Mouse (Mus musculus) kidney, embryonic 16.5 days (tissue): ENCODE measurements around the gene Dtl. TPM values are rescaled to one million over a fixed set of nuclear protein-coding genes. Genes with fewer than 3 reads are reported as not detected.
A peak's percentile ranks its signal among the peaks of the same experiment; 100 is the strongest.

Source experiments
- ATAC-seq: fragments of 200-750 bp; cut with Nextera tagmentation; 2 replicates; pipeline ENCODE4 v1.8.0; 2017; ENCODE audit warnings: moderate TSS enrichment; ENCODE audit not compliant: low FRiP score, low TSS enrichment
- H3K27ac ChIP-seq: fragments of 300-500 bp; sonication (generic); 2 replicates; pipeline ENCODE4 v1.5.1; 2014; ENCODE audit warnings: low read length
- H3K27me3 ChIP-seq: fragments of 300-500 bp; sonication (generic); 2 replicates; pipeline ENCODE4 v1.6.1; 2014; ENCODE audit warnings: low read length, control low read depth, mixed read lengths; ENCODE audit not compliant: insufficient read depth
- H3K36me3 ChIP-seq: fragments of 300-500 bp; sonication (generic); 2 replicates; pipeline ENCODE4 v1.6.1; 2014; ENCODE audit warnings: low read length, control low read depth, mixed read lengths; ENCODE audit not compliant: insufficient read depth
- H3K4me1 ChIP-seq: fragments of 300-500 bp; sonication (generic); 2 replicates; pipeline ENCODE4 v1.6.1; 2014; ENCODE audit warnings: low read length, control low read depth, mixed read lengths; ENCODE audit not compliant: insufficient read depth
- H3K4me2 ChIP-seq: fragments of 300-500 bp; sonication (generic); replicated peaks from 2 replicates; pipeline ENCODE4 v1.6.1; 2014; ENCODE audit warnings: low read depth, low read length
- H3K4me3 ChIP-seq: fragments of 300-500 bp; sonication (generic); 2 replicates; pipeline ENCODE4 v1.5.1; 2014; ENCODE audit warnings: mild to moderate bottlenecking, low read length
- H3K9ac ChIP-seq: fragments of 300-500 bp; sonication (generic); replicated peaks from 2 replicates; pipeline ENCODE4 v1.6.1; 2014; ENCODE audit warnings: low read length
- H3K9me3 ChIP-seq: fragments of 300-500 bp; sonication (generic); 2 replicates; pipeline ENCODE4 v1.6.1; 2016; ENCODE audit warnings: low read length, control low read depth
- WGBS: fragments of 180-500 bp; shearing (Covaris S2); extraction: QIAGEN DNeasy Blood & Tissue Kit; methylation state at CpG from one replicate; pipeline ENCODE4 v1.1.7; 2014; 5-methylcytosine and 5-hydroxymethylcytosine counted together
- polyA plus RNA-seq: library from polyadenylated mRNA; unstranded; fragments of >200 nt; fragmentation: Nextera tagmentation; extraction: Ambion mirVana; gene quantifications from 2 replicates; pipeline ENCODE4 v1.2.1, GENCODE M21; 2015

Gene Dtl
- polyA plus RNA-seq, 1 experiment from 2014 or later = 53.3 TPM

DNA sequence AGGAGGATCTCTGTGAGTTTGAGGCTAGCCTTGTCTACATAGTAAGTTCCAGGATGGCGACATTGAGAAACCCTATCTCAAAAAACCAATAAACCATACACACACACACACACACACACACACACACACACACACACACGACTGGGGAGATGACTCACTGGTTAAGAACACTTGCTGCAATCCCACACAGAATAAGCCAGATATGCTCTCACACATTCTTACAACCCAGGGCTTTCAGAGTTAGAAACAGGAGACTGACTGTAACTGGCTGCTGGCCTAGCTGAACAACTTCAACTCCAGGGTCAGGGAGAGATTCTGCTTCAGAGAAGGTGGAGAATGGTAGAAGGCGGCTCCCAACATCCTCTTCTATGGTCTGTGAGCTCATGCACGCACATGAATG, 62.1 kb downstream of the Dtl start:
- Histone ChIP-seq H3K9me3 (no peaks in the 10 kb centered on the region; the same call in 1 of the 2 replicates), H3K4me2 (no peak overlapping the region), H3K27me3 (no peaks in the 10 kb centered on the region), H3K9ac (no peak overlapping the region), H3K4me3 (no peak overlapping the region), H3K4me1 (no peaks in the 10 kb centered on the region), H3K27ac (no peak overlapping the region), H3K36me3 (no peaks in the 10 kb centered on the region)
- no peak for ATAC-seq
- 85% methylated on average over 4 of the region's 4 CpGs for WGBS

- Histone ChIP-seq H3K4me3 (no peak overlapping the region), H3K27ac (peak overlapping the region; percentile 1; the same call in 1 of the 2 replicates), H3K36me3 (no peaks in the 10 kb centered on the region), H3K4me2 (no peak overlapping the region), H3K27me3 (no peaks in the 10 kb centered on the region), H3K9ac (no peak overlapping the region), H3K4me1 (0 out of 2 replicates have a peak, but pooled peaks cover under 1% of the 10 kb centered on the region), H3K9me3 (no peaks in the 10 kb centered on the region; the same call in 1 of the 2 replicates)
- WGBS = 74% methylated on average over 4 of the region's 4 CpGs
- peak; percentile 59 for ATAC-seq
Observed at GRCm38 (mm10) chr1:191512383-191512782, 63.0 kb downstream of the Dtl start.

GRCm38 (mm10) chr1:191511503-191511902, 63.8 kb downstream of the Dtl start:
- no peak overlapping the region for H3K9ac ChIP-seq
- no peak overlapping the region for H3K4me3 ChIP-seq
- no peak for ATAC-seq
- H3K4me1 ChIP-seq = 0 out of 2 replicates have a peak, but pooled peaks cover 8% of the 10 kb centered on the region
- H3K9me3 ChIP-seq = no peaks in the 10 kb centered on the region; the same call in 1 of the 2 replicates
- H3K36me3 ChIP-seq = no peaks in the 10 kb centered on the region
- no peak overlapping the region for H3K4me2 ChIP-seq
- no peak overlapping the region for H3K27ac ChIP-seq
- H3K27me3 ChIP-seq = no peaks in the 10 kb centered on the region
- WGBS = 79% methylated on average over 8 of the region's 8 CpGs

DNA sequence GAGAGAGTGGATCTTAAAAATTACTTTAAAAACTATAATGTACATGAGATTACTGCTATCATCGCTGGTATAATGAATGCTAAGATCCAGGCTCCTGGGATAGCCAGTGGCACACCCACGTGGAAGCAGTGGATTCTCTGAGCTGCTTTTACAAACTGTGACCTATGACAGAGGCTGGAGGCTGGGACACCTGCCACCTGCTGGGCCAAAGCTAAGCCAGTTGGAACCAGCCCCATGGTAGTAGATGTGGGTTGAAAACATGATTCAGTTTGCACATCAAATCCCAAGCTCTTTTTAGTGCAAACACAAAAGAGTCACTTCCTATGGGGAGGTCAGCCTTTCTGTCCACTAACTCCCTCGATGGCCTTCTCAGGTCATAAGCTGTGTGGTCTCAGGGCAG, 65.5 kb downstream of the Dtl start:
- no peak for ATAC-seq
- Histone ChIP-seq H3K9ac (no peak overlapping the region), H3K27me3 (no peaks in the 10 kb centered on the region), H3K4me2 (no peak overlapping the region), H3K27ac (no peak overlapping the region), H3K4me3 (no peak overlapping the region), H3K36me3 (no peaks in the 10 kb centered on the region), H3K9me3 (no peaks in the 10 kb centered on the region; the same call in 1 of the 2 replicates), H3K4me1 (0 out of 2 replicates have a peak, but pooled peaks cover 8% of the 10 kb centered on the region)
- 73% methylated on average over 3 of the region's 3 CpGs for WGBS

DNA sequence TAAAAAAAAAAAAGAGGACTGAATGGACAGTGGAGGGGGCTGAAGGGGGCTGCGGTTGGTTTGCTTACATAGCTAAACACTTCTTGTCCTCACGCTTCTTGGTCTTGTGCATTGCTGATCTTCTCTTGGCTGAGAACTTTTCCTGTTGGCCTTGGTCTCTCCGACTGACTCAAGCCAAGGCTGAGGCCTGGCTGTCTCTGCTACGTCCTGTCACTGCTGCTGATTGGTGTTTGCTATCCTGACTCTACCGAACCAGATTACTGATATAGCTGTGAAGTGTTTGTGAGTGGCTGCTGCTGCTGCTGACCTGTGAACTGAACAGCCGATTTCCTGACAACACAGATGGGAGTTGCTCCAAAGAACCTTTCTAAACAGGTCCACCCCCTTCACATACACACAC, 66.2 kb downstream of the Dtl start:
- H3K27ac ChIP-seq = no peak overlapping the region
- no peak overlapping the region for H3K9ac ChIP-seq
- no peaks in the 10 kb centered on the region for H3K9me3 ChIP-seq
- H3K4me2 ChIP-seq = no peak overlapping the region
- H3K27me3 ChIP-seq = no peaks in the 10 kb centered on the region
- WGBS = 83% methylated on average over 6 of the region's 6 CpGs
- no peaks in the 10 kb centered on the region for H3K36me3 ChIP-seq
- 0 out of 2 replicates have a peak, but pooled peaks cover 8% of the 10 kb centered on the region for H3K4me1 ChIP-seq
- no peak for ATAC-seq
- no peak overlapping the region for H3K4me3 ChIP-seq

GRCm38 (mm10) chr1:191506791-191507190, 68.6 kb downstream of the Dtl start:
- Histone ChIP-seq H3K27me3 (no peaks in the 10 kb centered on the region), H3K9ac (no peak overlapping the region), H3K27ac (no peak overlapping the region), H3K4me3 (no peak overlapping the region), H3K36me3 (no peaks in the 10 kb centered on the region), H3K4me1 (0 out of 2 replicates have a peak, but pooled peaks cover 8% of the 10 kb centered on the region), H3K4me2 (no peak overlapping the region), H3K9me3 (no peaks in the 10 kb centered on the region)
- WGBS = 24% methylated on average over 1 of the region's 1 CpGs
- no peak for ATAC-seq

DNA sequence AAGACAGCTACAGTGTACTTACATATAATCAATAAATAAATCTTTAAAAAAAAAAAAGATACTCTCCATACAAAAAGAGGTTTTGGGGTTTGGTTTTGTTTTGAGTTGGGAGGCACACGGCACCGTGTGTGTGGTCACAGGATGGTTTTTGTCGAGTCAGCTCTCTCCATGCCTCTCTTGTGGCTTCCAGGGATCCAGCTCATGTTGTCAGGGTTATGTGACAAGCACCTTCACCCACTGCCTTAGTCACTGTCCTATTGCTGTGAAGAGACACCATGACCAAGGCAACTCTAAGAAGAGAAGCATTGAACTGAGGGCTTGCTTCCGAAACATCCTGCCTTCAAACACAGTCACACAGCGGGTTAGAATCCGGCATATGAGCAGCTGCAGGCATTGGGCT, 75.7 kb downstream of the Dtl start:
- H3K4me3 ChIP-seq = no peak overlapping the region
- H3K9ac ChIP-seq = no peak overlapping the region
- 90% methylated on average over 6 of the region's 6 CpGs for WGBS
- H3K27me3 ChIP-seq = no peaks in the 10 kb centered on the region
- H3K27ac ChIP-seq = no peak overlapping the region
- no peaks in the 10 kb centered on the region for H3K36me3 ChIP-seq
- no peak for ATAC-seq
- no peak overlapping the region for H3K4me2 ChIP-seq
- H3K4me1 ChIP-seq = no peaks in the 10 kb centered on the region
- no peaks in the 10 kb centered on the region for H3K9me3 ChIP-seq

- H3K27me3 ChIP-seq = no peaks in the 10 kb centered on the region
- ATAC-seq = no peak
- no peak overlapping the region for H3K27ac ChIP-seq
- no peak overlapping the region for H3K4me3 ChIP-seq
- H3K9me3 ChIP-seq = no peaks in the 10 kb centered on the region
- peaks cover 3% of the 10 kb centered on the region; the same call in 1 of the 2 replicates for H3K4me1 ChIP-seq
- H3K36me3 ChIP-seq = no peaks in the 10 kb centered on the region
- no peak overlapping the region for H3K9ac ChIP-seq
- H3K4me2 ChIP-seq = no peak overlapping the region
- WGBS = 77% methylated on average over 14 of the region's 14 CpGs
Observed at GRCm38 (mm10) chr1:191498271-191498955, 76.9 kb downstream of the Dtl start.

- H3K36me3 ChIP-seq = no peaks in the 10 kb centered on the region
- H3K4me1 ChIP-seq = peaks cover 3% of the 10 kb centered on the region; the same call in 1 of the 2 replicates
- H3K9me3 ChIP-seq = no peaks in the 10 kb centered on the region
- no peak overlapping the region for H3K4me3 ChIP-seq
- 70% methylated on average over 1 of the region's 1 CpGs for WGBS
- H3K4me2 ChIP-seq = no peak overlapping the region
- no peak overlapping the region for H3K27ac ChIP-seq
- no peaks in the 10 kb centered on the region for H3K27me3 ChIP-seq
- H3K9ac ChIP-seq = no peak overlapping the region
- no peak for ATAC-seq
Observed at GRCm38 (mm10) chr1:191496676-191497075, 78.7 kb downstream of the Dtl start.

DNA sequence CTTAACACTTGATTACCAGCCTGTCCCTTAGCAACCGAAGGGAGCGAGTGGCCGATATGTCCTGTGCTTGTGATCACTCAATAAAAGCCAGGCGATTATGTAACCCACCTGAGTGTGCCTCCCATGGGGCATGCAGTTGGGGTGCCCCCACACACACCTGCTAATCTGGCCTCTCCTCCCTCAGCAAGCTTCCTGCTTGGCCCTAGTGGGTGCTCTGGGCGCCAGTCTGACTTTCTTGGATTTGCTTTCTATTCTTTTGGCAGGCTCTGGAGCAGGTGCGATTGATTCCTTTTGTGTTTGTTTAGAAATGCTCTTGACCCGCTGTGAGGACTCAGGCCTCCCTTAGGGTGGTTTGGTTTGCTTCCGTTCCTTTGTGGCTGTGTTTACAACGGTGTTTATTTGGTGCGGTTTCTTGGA, 80.3 kb downstream of the Dtl start:
- Histone ChIP-seq H3K9ac (no peak overlapping the region), H3K4me1 (peaks cover 3% of the 10 kb centered on the region; the same call in 1 of the 2 replicates), H3K9me3 (no peaks in the 10 kb centered on the region), H3K4me3 (no peak overlapping the region), H3K27me3 (no peaks in the 10 kb centered on the region), H3K27ac (no peak overlapping the region), H3K4me2 (no peak overlapping the region), H3K36me3 (no peaks in the 10 kb centered on the region)
- WGBS = 61% methylated on average over 10 of the region's 10 CpGs
- ATAC-seq = no peak
